Comparison of ENCODE assay signal across 19 mouse cellular contexts in the genomic region with DNA sequence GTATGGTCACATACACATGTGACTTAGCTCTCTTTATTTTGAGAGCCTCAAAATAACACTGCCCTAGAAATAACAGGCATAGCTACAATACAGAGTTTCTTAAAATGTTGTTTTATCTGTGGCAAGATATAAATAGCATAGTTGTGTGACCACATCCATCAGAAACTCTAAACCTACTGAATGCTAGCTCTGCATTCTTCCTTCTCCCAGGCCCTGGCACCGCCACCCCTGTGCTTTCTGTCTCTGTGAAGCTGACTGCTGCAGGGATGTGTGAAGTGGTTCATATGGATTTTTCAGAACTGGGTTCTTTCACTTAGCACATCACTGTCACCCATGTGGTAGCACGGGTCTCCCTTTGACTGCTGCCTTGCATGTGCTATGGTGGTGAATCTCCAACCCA.
"Had no signal": no experiment of that assay in that cellular context is flagged by ENCODE, and none has a peak within 500 bp of the region (broad histone marks: within the 10 kb centered on the region; RNA-seq: fewer than 3 reads in every experiment).

No protein-coding gene starts in this region.

- DNase-seq: kidney, postnatal 10 days; kidney, postnatal 4 days; liver; liver, embryonic 13.5 days; liver, postnatal 0 days; lung, postnatal 14 days; retina, postnatal 1 day; right cerebral cortex, postnatal 4 days; spleen, adult 18-20 months; thymus, adult 18-20 months; thymus, postnatal 25 days had no signal

- H3K4me2 ChIP-seq: limb, embryonic 12.5 days; liver, embryonic 13.5 days; lung, embryonic 15.5 days; midbrain, embryonic 11.5 days; midbrain, embryonic 15.5 days; neural tube, embryonic 13.5 days had no signal

- H3K9me3 ChIP-seq: limb, embryonic 12.5 days; liver, embryonic 13.5 days; lung, embryonic 15.5 days; megakaryocyte, embryonic 14.5 days; midbrain, embryonic 15.5 days; neural tube, embryonic 13.5 days had no signal

- H3K4me1 ChIP-seq: liver, embryonic 13.5 days; lung, embryonic 15.5 days had no signal

- H3K36me3 ChIP-seq: limb, embryonic 12.5 days; liver, embryonic 13.5 days; lung, embryonic 15.5 days; midbrain, embryonic 15.5 days; neural tube, embryonic 13.5 days had no signal

- H3K9ac ChIP-seq: limb, embryonic 12.5 days; liver, embryonic 13.5 days; liver, postnatal 0 days; lung, embryonic 15.5 days; midbrain, embryonic 15.5 days; neural tube, embryonic 13.5 days had no signal

- H3K4me3 ChIP-seq: layer of hippocampus, adult 2 months; limb, embryonic 12.5 days; liver, embryonic 13.5 days; lung, embryonic 15.5 days; megakaryocyte, embryonic 14.5 days; midbrain, embryonic 15.5 days; neural tube, embryonic 13.5 days had no signal

- H3K27me3 ChIP-seq: limb, embryonic 12.5 days; liver, embryonic 13.5 days; lung, embryonic 15.5 days; midbrain, embryonic 15.5 days had no signal

- ATAC-seq: liver, postnatal 0 days; midbrain, embryonic 15.5 days had no signal

- H3K27ac ChIP-seq: layer of hippocampus, adult 2 months; limb, embryonic 12.5 days; liver, embryonic 13.5 days; lung, embryonic 15.5 days; macrophage; midbrain, embryonic 15.5 days; neural tube, embryonic 13.5 days had no signal
